Mouse (Mus musculus): ENCODE results near the gene Plekhb2. TPM values are rescaled to one million over a fixed set of nuclear protein-coding genes. Genes with fewer than 3 reads are reported as not detected.

Plekhb2 gene
- total RNA-seq, 1 experiment from 2014 or later = 41.0 TPM

GRCm38 (mm10) chr1:34828528-34829294 is 21.1 kb upstream of the Plekhb2 start:
- no peak for ATAC-seq (replicated peaks; ENCODE audit: insufficient number of reproducible peaks, low FRiP score, low TSS enrichment, poor library complexity, severe bottlenecking)

GRCm38 (mm10) chr1:34830934-34831333 is 18.8 kb upstream of the Plekhb2 start:
- no peak for ATAC-seq (replicated peaks; ENCODE audit: insufficient number of reproducible peaks, low FRiP score, low TSS enrichment, poor library complexity, severe bottlenecking)

GRCm38 (mm10) chr1:34831381-34831780 is 18.4 kb upstream of the Plekhb2 start:
- ATAC-seq (replicated peaks; ENCODE audit: insufficient number of reproducible peaks, low FRiP score, low TSS enrichment, poor library complexity, severe bottlenecking) = no peak

- no peak for ATAC-seq (replicated peaks; ENCODE audit: insufficient number of reproducible peaks, low FRiP score, low TSS enrichment, poor library complexity, severe bottlenecking)
These were observed 14.9 kb upstream of the Plekhb2 start for GRCm38 (mm10) chr1:34834904-34835303.

GRCm38 (mm10) chr1:34837951-34838689 is 11.7 kb upstream of the Plekhb2 start:
- peak; percentile 50; the same call in 1 of the 2 replicates for ATAC-seq (replicated peaks; ENCODE audit: insufficient number of reproducible peaks, low FRiP score, low TSS enrichment, poor library complexity, severe bottlenecking)

GRCm38 (mm10) chr1:34839241-34839640 is 10.5 kb upstream of the Plekhb2 start:
- peak; percentile 24; the same call in 1 of the 2 replicates for ATAC-seq (replicated peaks; ENCODE audit: insufficient number of reproducible peaks, low FRiP score, low TSS enrichment, poor library complexity, severe bottlenecking)

- no peak for ATAC-seq (replicated peaks; ENCODE audit: insufficient number of reproducible peaks, low FRiP score, low TSS enrichment, poor library complexity, severe bottlenecking)
These were observed 7.9 kb upstream of the Plekhb2 start for GRCm38 (mm10) chr1:34841709-34842388.

GRCm38 (mm10) chr1:34842389-34842861 is 7.4 kb upstream of the Plekhb2 start:
- peak; percentile 34; the same call in 1 of the 2 replicates for ATAC-seq (replicated peaks; ENCODE audit: insufficient number of reproducible peaks, low FRiP score, low TSS enrichment, poor library complexity, severe bottlenecking)

GRCm38 (mm10) chr1:34842887-34843618 is 6.7 kb upstream of the Plekhb2 start, which contains the start of gene Fam168b:
Fam168b (minus strand) TSS chr1:34843065.
- peak; percentile 47 for ATAC-seq (replicated peaks; ENCODE audit: insufficient number of reproducible peaks, low FRiP score, low TSS enrichment, poor library complexity, severe bottlenecking)

GRCm38 (mm10) chr1:34847070-34847469 is 2.7 kb upstream of the Plekhb2 start:
- no peak for ATAC-seq (replicated peaks; ENCODE audit: insufficient number of reproducible peaks, low FRiP score, low TSS enrichment, poor library complexity, severe bottlenecking)

GRCm38 (mm10) chr1:34850343-34851136 is 764 bp downstream of the Plekhb2 start:
- no peak for ATAC-seq (replicated peaks; ENCODE audit: insufficient number of reproducible peaks, low FRiP score, low TSS enrichment, poor library complexity, severe bottlenecking)

- no peak for ATAC-seq (replicated peaks; ENCODE audit: insufficient number of reproducible peaks, low FRiP score, low TSS enrichment, poor library complexity, severe bottlenecking)
These were observed 1.8 kb downstream of the Plekhb2 start for GRCm38 (mm10) chr1:34851562-34851961.

GRCm38 (mm10) chr1:34852116-34852878 is 2.5 kb downstream of the Plekhb2 start:
- no peak for ATAC-seq (replicated peaks; ENCODE audit: insufficient number of reproducible peaks, low FRiP score, low TSS enrichment, poor library complexity, severe bottlenecking)

- no peak for ATAC-seq (replicated peaks; ENCODE audit: insufficient number of reproducible peaks, low FRiP score, low TSS enrichment, poor library complexity, severe bottlenecking)
These were observed 4.0 kb downstream of the Plekhb2 start for GRCm38 (mm10) chr1:34853786-34854185.

- ATAC-seq (replicated peaks; ENCODE audit: insufficient number of reproducible peaks, low FRiP score, low TSS enrichment, poor library complexity, severe bottlenecking) = no peak
These were observed 5.4 kb downstream of the Plekhb2 start for GRCm38 (mm10) chr1:34855056-34855739.

GRCm38 (mm10) chr1:34858671-34859070 is 8.9 kb downstream of the Plekhb2 start:
- ATAC-seq (replicated peaks; ENCODE audit: insufficient number of reproducible peaks, low FRiP score, low TSS enrichment, poor library complexity, severe bottlenecking) = peak; percentile 88

- ATAC-seq (replicated peaks; ENCODE audit: insufficient number of reproducible peaks, low FRiP score, low TSS enrichment, poor library complexity, severe bottlenecking) = no peak
These were observed 10.0 kb downstream of the Plekhb2 start for GRCm38 (mm10) chr1:34859761-34860160.
